Mouse (Mus musculus): Measurements from ENCODE around the gene Mfap2. TPM values are rescaled to one million over a fixed set of nuclear protein-coding genes. Genes with fewer than 3 reads are reported as not detected.

The Mfap2 gene
- polyA plus RNA-seq, 1 experiment from 2014 or later, result 20.3 TPM

DNA sequence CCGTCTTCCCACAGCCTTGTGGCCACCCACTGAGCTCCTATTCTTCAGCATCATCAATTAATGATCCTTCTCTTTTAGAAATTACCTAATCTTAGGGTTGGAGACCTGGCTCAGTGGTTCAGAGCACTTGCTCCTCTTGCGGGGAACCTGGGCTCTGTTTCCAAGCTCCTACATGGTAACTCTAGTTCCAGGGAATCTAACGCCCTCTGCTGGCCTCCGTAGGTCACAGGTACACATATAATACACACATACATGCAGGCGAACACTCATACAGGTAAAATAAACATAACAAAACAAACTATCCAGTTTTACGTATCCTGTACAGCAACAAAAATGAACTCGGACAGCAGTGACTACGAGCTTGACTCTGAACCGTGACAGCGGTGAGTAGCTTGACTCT lies 46.8 kb downstream of the Mfap2 start:
- Histone ChIP-seq H3K9me3 (replicated peaks; ENCODE audit: control insufficient read depth, low read length) (no peaks in the 10 kb centered on the region), H3K9ac (ENCODE audit: low read depth, low read length) (no peak overlapping the region), H3K4me3 (ENCODE audit: low read depth, low read length) (no peak overlapping the region), H3K27ac (ENCODE audit: low read length) (no peak overlapping the region), H3K36me3 (ENCODE audit: control insufficient read depth, insufficient read depth) (no peaks in the 10 kb centered on the region), H3K27me3 (ENCODE audit: control insufficient read depth, insufficient read depth, low read depth, low read length) (no peaks in the 10 kb centered on the region), H3K4me1 (ENCODE audit: control insufficient read depth, low read depth, low read length) (peaks cover 16% of the 10 kb centered on the region), H3K4me2 (ENCODE audit: low read depth, low read length) (no peak overlapping the region)
- 83% methylated on average over 10 of the region's 10 CpGs for WGBS (ENCODE audit: insufficient replicate concordance)
- ATAC-seq (ENCODE audit: low read depth), result no peak

DNA sequence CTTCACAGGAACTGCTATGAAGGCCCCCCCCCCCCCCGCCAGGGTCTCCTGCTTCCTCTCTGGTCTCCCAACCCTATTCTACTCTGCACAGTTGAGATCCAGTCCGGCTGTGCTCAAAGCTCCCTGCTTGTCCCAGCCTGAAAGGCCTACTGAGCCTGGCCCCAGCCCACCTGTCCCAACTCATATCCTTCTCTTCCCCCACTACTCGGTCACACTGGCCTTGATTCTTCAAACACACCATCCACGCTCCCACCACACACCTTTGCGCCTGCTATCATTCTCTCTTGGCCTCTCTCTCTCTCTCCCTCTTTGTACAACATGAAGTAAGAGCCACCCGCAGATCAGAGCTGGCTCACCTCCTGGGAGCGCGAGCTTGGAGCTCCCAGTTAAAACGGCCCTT lies 48.6 kb downstream of the Mfap2 start:
- ATAC-seq (ENCODE audit: low read depth), result no peak
- no peak overlapping the region for H3K4me3 ChIP-seq (ENCODE audit: low read depth, low read length)
- H3K36me3 ChIP-seq (ENCODE audit: control insufficient read depth, insufficient read depth), result no peaks in the 10 kb centered on the region
- WGBS (ENCODE audit: insufficient replicate concordance), result 75% methylated on average over 9 of the region's 9 CpGs
- no peaks in the 10 kb centered on the region for H3K9me3 ChIP-seq (replicated peaks; ENCODE audit: control insufficient read depth, low read length)
- no peak overlapping the region for H3K9ac ChIP-seq (ENCODE audit: low read depth, low read length)
- H3K27ac ChIP-seq (ENCODE audit: low read length), result no peak overlapping the region
- H3K4me1 ChIP-seq (ENCODE audit: control insufficient read depth, low read depth, low read length), result peaks cover 16% of the 10 kb centered on the region
- no peak overlapping the region for H3K4me2 ChIP-seq (ENCODE audit: low read depth, low read length)
- no peaks in the 10 kb centered on the region for H3K27me3 ChIP-seq (ENCODE audit: control insufficient read depth, insufficient read depth, low read depth, low read length)

DNA sequence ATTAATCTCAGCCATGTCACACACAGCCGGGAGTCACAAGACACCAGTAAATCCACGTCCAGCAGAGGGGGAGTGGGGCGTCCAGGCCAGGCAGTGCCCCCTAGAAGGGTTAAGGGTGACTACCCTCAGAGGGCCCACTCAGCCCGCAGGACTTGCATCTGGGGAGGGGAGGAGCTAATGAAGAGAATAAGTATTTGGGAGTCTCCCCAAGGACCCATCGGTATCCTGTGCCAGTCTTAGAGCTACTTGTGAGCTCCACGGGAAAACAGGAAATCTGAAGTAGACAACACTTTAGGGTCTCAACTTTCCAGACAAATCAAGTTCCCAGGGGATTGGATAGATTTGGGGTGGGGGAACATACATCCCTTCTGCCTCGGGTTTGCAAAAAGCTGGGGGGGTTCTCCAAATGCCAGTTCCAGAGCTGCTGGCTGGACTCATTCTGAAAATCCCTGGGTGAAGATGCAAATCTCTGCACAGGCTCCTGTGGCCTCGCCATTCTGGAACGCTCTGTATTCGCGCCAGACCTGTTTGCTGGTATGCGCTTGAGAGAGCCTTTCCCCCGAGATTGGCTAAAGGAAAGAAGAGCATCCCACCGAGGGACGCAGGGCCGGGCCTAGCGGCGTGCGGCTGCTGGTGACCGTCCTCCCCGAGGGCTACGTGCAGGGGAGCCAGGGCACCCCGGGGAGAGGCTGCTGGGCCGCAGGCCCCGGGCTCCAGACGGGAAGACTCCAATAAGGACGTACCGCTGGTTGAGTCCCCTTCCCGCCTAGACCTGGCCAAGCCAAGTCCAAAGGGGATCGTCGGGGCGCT lies 49.6 kb downstream of the Mfap2 start:
- no peaks in the 10 kb centered on the region for H3K27me3 ChIP-seq (ENCODE audit: control insufficient read depth, insufficient read depth, low read depth, low read length)
- H3K4me3 ChIP-seq (ENCODE audit: low read depth, low read length), result peak overlapping the region; percentile 73
- ATAC-seq (ENCODE audit: low read depth), result peak; percentile 22

GRCm38 (mm10) chr4:141060426-141061301 lies 50.4 kb downstream of the Mfap2 start, which contains the start of gene Crocc:
TSS of gene Crocc (minus strand) at chr4:141060550.
- peak; percentile 90 for ATAC-seq (ENCODE audit: low read depth)
- H3K36me3 ChIP-seq (ENCODE audit: control insufficient read depth, insufficient read depth), result no peaks in the 10 kb centered on the region; the same call in 1 of the 2 replicates
- H3K27ac ChIP-seq (ENCODE audit: low read length), result peak within 1 kb of the TSS; percentile 79
- H3K9me3 ChIP-seq (replicated peaks; ENCODE audit: control insufficient read depth, low read length), result no peaks in the 10 kb centered on the region
- H3K4me2 ChIP-seq (ENCODE audit: low read depth, low read length), result peak within 1 kb of the TSS; percentile 98
- H3K9ac ChIP-seq (ENCODE audit: low read depth, low read length), result peak within 1 kb of the TSS; percentile 77
- peak within 1 kb of the TSS; percentile 73 for H3K4me3 ChIP-seq (ENCODE audit: low read depth, low read length)
- H3K27me3 ChIP-seq (ENCODE audit: control insufficient read depth, insufficient read depth, low read depth, low read length), result no peaks in the 10 kb centered on the region
- H3K4me1 ChIP-seq (ENCODE audit: control insufficient read depth, low read depth, low read length), result peaks cover 16% of the 10 kb centered on the region
- under 1% methylated on average over 77 of the region's 77 CpGs for WGBS (ENCODE audit: insufficient replicate concordance)

More for the DNA sequence above, 49.6 kb downstream of the Mfap2 start:
- Histone ChIP-seq H3K27ac (ENCODE audit: low read length) (peak overlapping the region; percentile 62), H3K36me3 (ENCODE audit: control insufficient read depth, insufficient read depth) (no peaks in the 10 kb centered on the region), H3K9me3 (replicated peaks; ENCODE audit: control insufficient read depth, low read length) (no peaks in the 10 kb centered on the region), H3K4me2 (ENCODE audit: low read depth, low read length) (peak overlapping the region; percentile 98), H3K9ac (ENCODE audit: low read depth, low read length) (peak overlapping the region; percentile 77), H3K4me1 (ENCODE audit: control insufficient read depth, low read depth, low read length) (peaks cover 16% of the 10 kb centered on the region)
- WGBS (ENCODE audit: insufficient replicate concordance), result 7% methylated on average over 32 of the region's 32 CpGs

DNA sequence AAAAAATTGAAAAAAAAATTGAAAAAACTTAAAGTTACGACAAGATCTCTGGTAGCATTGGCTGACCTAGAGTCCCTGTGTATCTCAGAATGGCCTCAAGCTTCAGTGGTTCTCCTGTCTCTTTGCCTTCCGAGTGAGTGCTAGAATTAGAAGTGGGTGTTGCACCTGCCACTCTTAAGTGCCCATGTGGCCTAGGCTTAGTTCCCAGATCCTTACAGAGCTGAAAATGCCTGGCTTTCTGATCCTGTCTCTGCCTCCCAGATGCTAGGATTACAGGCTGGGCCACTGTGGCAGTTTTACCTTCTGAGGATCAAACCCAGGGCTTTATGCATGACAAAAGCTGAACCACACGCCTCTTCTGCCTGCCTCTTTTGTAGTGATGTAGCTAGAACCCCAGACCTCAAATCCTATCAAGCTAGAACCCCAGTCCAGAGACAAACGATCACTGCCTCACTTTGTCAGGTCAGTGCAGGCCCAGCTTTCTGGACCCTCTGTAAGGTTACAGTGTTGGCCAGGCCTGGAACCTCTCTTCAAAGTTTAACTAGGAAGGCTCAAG lies 54.0 kb downstream of the Mfap2 start:
- Histone ChIP-seq H3K4me3 (ENCODE audit: low read depth, low read length) (no peak overlapping the region), H3K27ac (ENCODE audit: low read length) (no peak overlapping the region), H3K4me2 (ENCODE audit: low read depth, low read length) (no peak overlapping the region), H3K36me3 (ENCODE audit: control insufficient read depth, insufficient read depth) (peaks cover 31% of the 10 kb centered on the region), H3K9ac (ENCODE audit: low read depth, low read length) (no peak overlapping the region), H3K4me1 (ENCODE audit: control insufficient read depth, low read depth, low read length) (peaks cover 27% of the 10 kb centered on the region), H3K9me3 (replicated peaks; ENCODE audit: control insufficient read depth, low read length) (no peaks in the 10 kb centered on the region), H3K27me3 (ENCODE audit: control insufficient read depth, insufficient read depth, low read depth, low read length) (no peaks in the 10 kb centered on the region)
- ATAC-seq (ENCODE audit: low read depth), result no peak
- WGBS (ENCODE audit: insufficient replicate concordance), result 82% methylated on average over 4 of the region's 4 CpGs

DNA sequence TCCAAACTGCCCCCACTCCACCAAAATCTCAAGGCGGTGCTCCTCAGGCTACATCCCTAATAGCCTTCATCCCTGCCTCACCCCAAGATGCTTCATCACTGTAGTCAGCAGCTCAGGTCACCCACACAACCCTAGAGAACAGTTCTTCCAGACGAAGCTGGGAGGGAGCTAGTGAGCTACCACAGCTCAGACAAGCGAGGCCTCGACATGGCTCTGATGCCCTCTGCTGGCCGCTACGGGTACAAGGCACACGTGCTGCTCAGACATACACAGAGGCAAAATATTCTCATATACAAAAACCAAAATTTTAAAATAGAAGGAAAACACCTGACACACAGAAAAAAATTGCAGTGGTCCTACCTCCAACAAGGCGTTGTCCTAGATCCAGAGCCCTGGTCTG lies 54.9 kb downstream of the Mfap2 start:
- 7% methylated on average over 8 of the region's 8 CpGs for WGBS (ENCODE audit: insufficient replicate concordance)
- Histone ChIP-seq H3K27me3 (ENCODE audit: control insufficient read depth, insufficient read depth, low read depth, low read length) (no peaks in the 10 kb centered on the region), H3K4me2 (ENCODE audit: low read depth, low read length) (no peak overlapping the region), H3K4me3 (ENCODE audit: low read depth, low read length) (no peak overlapping the region), H3K36me3 (ENCODE audit: control insufficient read depth, insufficient read depth) (peaks cover 40% of the 10 kb centered on the region), H3K9me3 (replicated peaks; ENCODE audit: control insufficient read depth, low read length) (no peaks in the 10 kb centered on the region), H3K9ac (ENCODE audit: low read depth, low read length) (no peak overlapping the region), H3K27ac (ENCODE audit: low read length) (no peak overlapping the region), H3K4me1 (ENCODE audit: control insufficient read depth, low read depth, low read length) (peaks cover 30% of the 10 kb centered on the region)
- ATAC-seq (ENCODE audit: low read depth), result no peak

Other genes with a start within 250 kb of the Mfap2 start
- gene Padi4, start 236.2 kb upstream of the Mfap2 start, polyA plus RNA-seq (2015; fragmentation: Nextera tagmentation; extraction: Ambion mirVana), result 3.1 and 4.2 TPM in 2 replicates
- gene Padi3, start 199.8 kb upstream of the Mfap2 start, polyA plus RNA-seq (2015; fragmentation: Nextera tagmentation; extraction: Ambion mirVana), result 0.09 and 0.11 TPM in 2 replicates
- gene Padi1, start 164.6 kb upstream of the Mfap2 start, polyA plus RNA-seq (2015; fragmentation: Nextera tagmentation; extraction: Ambion mirVana), result 0.02 TPM in 1 of 2 replicates, not detected in the other
- gene Padi2, start 104.1 kb upstream of the Mfap2 start, polyA plus RNA-seq (2015; fragmentation: Nextera tagmentation; extraction: Ambion mirVana), result 1.6 and 1.7 TPM in 2 replicates
- gene Sdhb, start 49.2 kb upstream of the Mfap2 start, polyA plus RNA-seq (2015; fragmentation: Nextera tagmentation; extraction: Ambion mirVana), result 190 and 193 TPM in 2 replicates
- gene Atp13a2, start 23.5 kb upstream of the Mfap2 start, polyA plus RNA-seq (2015; fragmentation: Nextera tagmentation; extraction: Ambion mirVana), result 15.7 and 18.3 TPM in 2 replicates
- 0.59 and 0.63 TPM in 2 replicates for gene Crocc, start 50.1 kb downstream of the Mfap2 start, polyA plus RNA-seq (2015; fragmentation: Nextera tagmentation; extraction: Ambion mirVana)
- 87.5 and 93.3 TPM in 2 replicates for gene Necap2, start 67.9 kb downstream of the Mfap2 start, polyA plus RNA-seq (2015; fragmentation: Nextera tagmentation; extraction: Ambion mirVana)
- not detected in 2 replicates for gene Spata21, start 77.9 kb downstream of the Mfap2 start, polyA plus RNA-seq (2015; fragmentation: Nextera tagmentation; extraction: Ambion mirVana)
- gene Szrd1, start 129.4 kb downstream of the Mfap2 start, polyA plus RNA-seq (2015; fragmentation: Nextera tagmentation; extraction: Ambion mirVana), result 18.1 and 19.1 TPM in 2 replicates
- 16.3 and 18.0 TPM in 2 replicates for gene Fbxo42, start 137.5 kb downstream of the Mfap2 start, polyA plus RNA-seq (2015; fragmentation: Nextera tagmentation; extraction: Ambion mirVana)
- 0.99 and 1.6 TPM in 2 replicates for gene Rsg1, start 203.5 kb downstream of the Mfap2 start, polyA plus RNA-seq (2015; fragmentation: Nextera tagmentation; extraction: Ambion mirVana)
- gene Arhgef19, start 229.1 kb downstream of the Mfap2 start, polyA plus RNA-seq (2015; fragmentation: Nextera tagmentation; extraction: Ambion mirVana), result 1.1 and 1.3 TPM in 2 replicates

All from liver, embryonic 16.5 days (tissue).